Mouse (Mus musculus): Measurements from ENCODE around the gene Tiam1.

- TF ChIP-seq CTCF (IDR thresholded peaks at IDR 0.05; ENCODE audit: low read depth): no peak
- TF ChIP-seq EP300 (optimal IDR thresholded peaks at IDR 0.05): no peak
Measured at GRCm38 (mm10) chr16:89950251-89950650, 193.3 kb downstream of the Tiam1 start.

Measured in stomach, postnatal 0 days (tissue).